Mouse (Mus musculus) kidney, adult 2 months (tissue): ENCODE data around the gene Apopt1.

Experiments
- CTCF ChIP-seq: fragments of 200-500 bp; conservative IDR thresholded peaks from 2 replicates; pipeline ENCODE4 v1.5.1; 2011; ENCODE audit warnings: low read depth, mild to moderate bottlenecking, control low read depth, low read length, moderate library complexity, mixed read lengths; ENCODE audit not compliant: insufficient read depth, insufficient read length
- POLR2A ChIP-seq: fragments of 200-500 bp; IDR thresholded peaks from one replicate; pipeline ENCODE4 v1.6.1; 2011; ENCODE audit warnings: low read depth, low read length, control low read depth

- TF ChIP-seq CTCF = no peak
- TF ChIP-seq POLR2A = no peak
Measured at GRCm38 (mm10) chr12:111757561-111758325, 44.7 kb downstream of the Apopt1 start.
